Mouse (Mus musculus): ENCODE measurements around the gene Mrps15. TPM values are rescaled to one million over a fixed set of nuclear protein-coding genes. Genes with fewer than 3 reads are reported as not detected.

The Mrps15 gene
- total and polyA plus RNA-seq, 3 experiments = 91.5 to 157 TPM; not detected in 1

GRCm38 (mm10) chr4:126057207-126058133 lies 10.7 kb downstream of the Mrps15 start:
- H3K79me2 ChIP-seq (ENCODE audit: control insufficient read depth, insufficient read depth, low read length, poor library complexity) = no peaks in the 10 kb centered on the region; the same call in 1 of the 2 replicates
- H3K4me3 ChIP-seq (ENCODE audit: control insufficient read depth in 1 of 2, insufficient read depth in 1 of 2, low read depth in 2 of 2, low read length in 2 of 2) = peak overlapping the region; percentile 76 to 82
- H3K9me3 ChIP-seq (replicated peaks; ENCODE audit: insufficient read depth, low read length) = no peaks in the 10 kb centered on the region
- peak overlapping the region; percentile 71 for H3K9ac ChIP-seq (ENCODE audit: control insufficient read depth, low read depth, low read length, poor library complexity, severe bottlenecking)
- H3K27me3 ChIP-seq (ENCODE audit: control insufficient read depth in 1 of 2, insufficient read depth in 2 of 2, low read length in 2 of 2) = no peaks in the 10 kb centered on the region
- TF ChIP-seq ETS1 (IDR thresholded peaks at IDR 0.05; ENCODE audit: low read depth, low read length) (no peak), BHLHE40 (IDR thresholded peaks at IDR 0.05; ENCODE audit: borderline replicate concordance, low read depth, low read length) (no peak), TBP (IDR thresholded peaks at IDR 0.05; ENCODE audit: low read depth, low read length) (0 out of 2 replicates have a peak, but pooled peaks have one; percentile 48), GABPA (IDR thresholded peaks at IDR 0.05; ENCODE audit: low read depth, low read length) (no peak), GATA1 (IDR thresholded peaks at IDR 0.05; ENCODE audit: low read depth, low read length) (0 out of 2 replicates have a peak, but pooled peaks have one; percentile 44), TCF12 (IDR thresholded peaks at IDR 0.05; ENCODE audit: low read depth, low read length) (no peak), MYC (IDR thresholded peaks at IDR 0.05; ENCODE audit: low read depth, low read length) (peak; percentile 61; the same call in 1 of the 2 replicates), MXI1 (IDR thresholded peaks at IDR 0.05; ENCODE audit: low read depth, low read length) (0 out of 2 replicates have a peak, but pooled peaks have one; percentile 7), RCOR1 (IDR thresholded peaks at IDR 0.05; ENCODE audit: low read depth, low read length) (no peak)
- H3K4me1 ChIP-seq (ENCODE audit: control insufficient read depth in 1 of 2, insufficient read depth in 2 of 2, low read length in 2 of 2) = peaks cover 0 to 7% of the 10 kb centered on the region in 2 experiments; a peak in 3 of 4 replicates
- H3K27ac ChIP-seq (ENCODE audit: control insufficient read depth, low read depth, low read length) = peak overlapping the region; percentile 33
- peak; percentile 48 for DNase-seq (ENCODE audit: low read depth, low spot score)
- no peaks in the 10 kb centered on the region; a peak in 2 of 4 replicates for H3K36me3 ChIP-seq (ENCODE audit: control insufficient read depth in 1 of 2, insufficient read depth in 2 of 2, low read length in 2 of 2)

GRCm38 (mm10) chr4:126058134-126058996 lies 11.6 kb downstream of the Mrps15 start, which contains the start of gene Oscp1:
Gene Oscp1 (plus strand): TSS chr4:126058565.
- Histone ChIP-seq H3K36me3 (ENCODE audit: control insufficient read depth in 1 of 2, insufficient read depth in 2 of 2, low read length in 2 of 2) (no peaks in the 10 kb centered on the region; a peak in 1 of 4 replicates), H3K79me2 (ENCODE audit: control insufficient read depth, insufficient read depth, low read length, poor library complexity) (no peaks in the 10 kb centered on the region; the same call in 1 of the 2 replicates), H3K4me1 (ENCODE audit: control insufficient read depth in 1 of 2, insufficient read depth in 2 of 2, low read length in 2 of 2) (peaks cover 0 to 7% of the 10 kb centered on the region in 2 experiments; a peak in 3 of 4 replicates), H3K9ac (ENCODE audit: control insufficient read depth, low read depth, low read length, poor library complexity, severe bottlenecking) (peak within 1 kb of the TSS; percentile 71), H3K27me3 (ENCODE audit: control insufficient read depth in 1 of 2, insufficient read depth in 2 of 2, low read length in 2 of 2) (no peaks in the 10 kb centered on the region), H3K4me3 (ENCODE audit: control insufficient read depth in 1 of 2, insufficient read depth in 1 of 2, low read depth in 2 of 2, low read length in 2 of 2) (peak within 1 kb of the TSS; percentile 76 to 82), H3K9me3 (replicated peaks; ENCODE audit: insufficient read depth, low read length) (no peaks in the 10 kb centered on the region), H3K27ac (ENCODE audit: control insufficient read depth, low read depth, low read length) (peak within 1 kb of the TSS; percentile 33)
- peak; percentile 95 for DNase-seq (ENCODE audit: low read depth, low spot score)
- TF ChIP-seq CHD1 (IDR thresholded peaks at IDR 0.05; ENCODE audit: low read depth, low read length) = no peak
- no peak; the same call in 1 of the 2 replicates for TF ChIP-seq TBP (IDR thresholded peaks at IDR 0.05; ENCODE audit: low read depth, low read length)
- peak; percentile 85 for TF ChIP-seq HCFC1 (IDR thresholded peaks at IDR 0.05; ENCODE audit: low read depth, low read length)
- no peak for TF ChIP-seq GABPA (IDR thresholded peaks at IDR 0.05; ENCODE audit: low read depth, low read length)
- TF ChIP-seq NELFE (IDR thresholded peaks at IDR 0.05; ENCODE audit: low read depth, low read length) = peak; percentile 62; the same call in 1 of the 2 replicates
- TF ChIP-seq POLR2AphosphoS2 (IDR thresholded peaks at IDR 0.05; ENCODE audit: low read length) = no peak
- TF ChIP-seq UBTF (IDR thresholded peaks at IDR 0.05; ENCODE audit: borderline replicate concordance, insufficient read depth, low read depth, low read length) = no peak
- peak; percentile 63 for TF ChIP-seq CHD2 (IDR thresholded peaks at IDR 0.05; ENCODE audit: low read length)
- TF ChIP-seq USF2 (IDR thresholded peaks at IDR 0.05; ENCODE audit: borderline replicate concordance in 1 of 2, insufficient read depth in 1 of 2, low read depth in 1 of 2, low read length in 2 of 2) = no peak
- TF ChIP-seq ELF1 (IDR thresholded peaks at IDR 0.05; ENCODE audit: low read depth, low read length) = peak; percentile 52; the same call in 1 of the 2 replicates
- no peak for TF ChIP-seq JUND (IDR thresholded peaks at IDR 0.05; ENCODE audit: low read depth, low read length)
- TF ChIP-seq TCF12 (IDR thresholded peaks at IDR 0.05; ENCODE audit: low read depth, low read length) = peak; percentile 24; the same call in 1 of the 2 replicates
- TF ChIP-seq SIN3A (IDR thresholded peaks at IDR 0.05; ENCODE audit: low read length) = peak; percentile 96
- TF ChIP-seq POLR2A (IDR thresholded peaks at IDR 0.05; ENCODE audit: control insufficient read depth in 1 of 2, insufficient read depth in 1 of 2, low read depth in 1 of 2, low read length in 2 of 2, poor library complexity in 1 of 2) = peak; percentile 61 to 66; a peak in 2 of 4 replicates
- TF ChIP-seq RCOR1 (IDR thresholded peaks at IDR 0.05; ENCODE audit: low read depth, low read length) = no peak
- TF ChIP-seq TAL1 (IDR thresholded peaks at IDR 0.05; ENCODE audit: low read length) = no peak
- no peak for TF ChIP-seq ZMIZ1 (IDR thresholded peaks at IDR 0.05; ENCODE audit: low read depth, low read length)
- TF ChIP-seq CTCF (IDR thresholded peaks at IDR 0.05 in 2 of 3, conservative IDR thresholded peaks at IDR 0.05 in 1 of 3; ENCODE audit: control insufficient read depth in 1 of 3, insufficient read depth in 1 of 3, low read depth in 2 of 3, low read length in 3 of 3, poor library complexity in 1 of 3, severe bottlenecking in 1 of 3) = no peak
- TF ChIP-seq ZC3H11A (IDR thresholded peaks at IDR 0.05; ENCODE audit: low read depth, low read length) = no peak
- no peak for TF ChIP-seq BHLHE40 (IDR thresholded peaks at IDR 0.05; ENCODE audit: borderline replicate concordance, low read depth, low read length)
- TF ChIP-seq SMC3 (IDR thresholded peaks at IDR 0.05; ENCODE audit: low read depth, low read length) = no peak
- peak; percentile 63; the same call in 1 of the 2 replicates for TF ChIP-seq MXI1 (IDR thresholded peaks at IDR 0.05; ENCODE audit: low read depth, low read length)

All from MEL (cell line).